ENCODE assay signal across 8 mouse cellular contexts in genomic region chr6:99692916-99693841, GRCm38 (mm10). TPM values are rescaled to one million over a fixed set of nuclear protein-coding genes. Genes with fewer than 3 reads are reported as not detected.
A peak's percentile ranks its signal among the peaks of the same experiment; 100 is the strongest.
DNase-seq lines count a peak whose midpoint lies in the region; ATAC-seq and TF ChIP-seq lines count a peak whose summit lies in the region.

No protein-coding gene starts in this region.

- peaks cover 99% of the 10 kb centered on the region for H3K27me3 ChIP-seq in embryonic facial prominence, embryonic 10.5 days (replicated peaks; ENCODE audit: low read depth, poor library complexity, severe bottlenecking)
- H3K27me3 ChIP-seq in hindbrain, embryonic 13.5 days, result peaks cover 72% of the 10 kb centered on the region
- H3K27me3 ChIP-seq in liver, postnatal 0 days (ENCODE audit: insufficient read depth, low read length), result peaks cover 68% of the 10 kb centered on the region
- H3K27me3 ChIP-seq in stomach, embryonic 14.5 days (ENCODE audit: control insufficient read depth, insufficient read depth, low read length), result peaks cover 14% of the 10 kb centered on the region; the same call in 1 of the 2 replicates

- H3K9me3 ChIP-seq in embryonic facial prominence, embryonic 10.5 days, result no peaks in the 10 kb centered on the region
- H3K9me3 ChIP-seq in hindbrain, embryonic 13.5 days, result no peaks in the 10 kb centered on the region
- H3K9me3 ChIP-seq in liver, postnatal 0 days (ENCODE audit: low read length), result no peaks in the 10 kb centered on the region
- no peaks in the 10 kb centered on the region for H3K9me3 ChIP-seq in stomach, embryonic 14.5 days (ENCODE audit: control insufficient read depth, low read depth, low read length)

- no peak for TF ChIP-seq CTCF in layer of hippocampus, adult 2 months (conservative IDR thresholded peaks at IDR 0.05)
- no peak for TF ChIP-seq CTCF in liver, postnatal 0 days (IDR thresholded peaks at IDR 0.05; ENCODE audit: low read depth)

- peak overlapping the region; percentile 93 for H3K27ac ChIP-seq in layer of hippocampus, adult 2 months
- peak overlapping the region; percentile 85 for H3K27ac ChIP-seq in embryonic facial prominence, embryonic 10.5 days (replicated peaks)
- peak overlapping the region; percentile 94 for H3K27ac ChIP-seq in hindbrain, embryonic 13.5 days
- no peak overlapping the region for H3K27ac ChIP-seq in liver, postnatal 0 days (ENCODE audit: low read depth)
- no peak overlapping the region for H3K27ac ChIP-seq in stomach, embryonic 14.5 days (ENCODE audit: low read length)

- DNase-seq in layer of hippocampus, adult 2 months (ENCODE audit: low spot score in 2 of 2), result no peak
- no peak for DNase-seq in layer of hippocampus, adult 8-10 months (ENCODE audit: low spot score in 2 of 2)
- peak; percentile 17 to 26 for DNase-seq in adrenal gland, postnatal 36 days
- DNase-seq in embryonic facial prominence, embryonic 10.5 days (ENCODE audit: low spot score), result peak; percentile 53
- DNase-seq in liver, postnatal 0 days, result no peak
- no peak for DNase-seq in thymus, postnatal 14 days

- under 1% methylated on average over 110 of the region's 110 CpGs for WGBS in embryonic facial prominence, embryonic 10.5 days
- under 1% methylated on average over 96 of the region's 110 CpGs for WGBS in hindbrain, embryonic 13.5 days
- 2% methylated on average over 87 of the region's 110 CpGs for WGBS in liver, postnatal 0 days (ENCODE audit: insufficient replicate concordance)
- WGBS in stomach, embryonic 14.5 days, result 2% methylated on average over 97 of the region's 110 CpGs

- peak overlapping the region; percentile 89 for H3K4me2 ChIP-seq in hindbrain, embryonic 13.5 days
- H3K4me2 ChIP-seq in liver, postnatal 0 days (ENCODE audit: low read depth, low read length), result peak overlapping the region; percentile 75
- peak overlapping the region; percentile 92 for H3K4me2 ChIP-seq in stomach, embryonic 14.5 days (replicated peaks; ENCODE audit: low read depth, low read length)

- H3K36me3 ChIP-seq in embryonic facial prominence, embryonic 10.5 days (replicated peaks), result no peaks in the 10 kb centered on the region
- H3K36me3 ChIP-seq in hindbrain, embryonic 13.5 days, result no peaks in the 10 kb centered on the region
- H3K36me3 ChIP-seq in liver, postnatal 0 days (replicated peaks; ENCODE audit: insufficient read depth, low read length), result no peaks in the 10 kb centered on the region
- no peaks in the 10 kb centered on the region for H3K36me3 ChIP-seq in stomach, embryonic 14.5 days (ENCODE audit: control insufficient read depth, insufficient read depth, low read length)

- H3K4me1 ChIP-seq in embryonic facial prominence, embryonic 10.5 days, result peaks cover 24% of the 10 kb centered on the region
- H3K4me1 ChIP-seq in hindbrain, embryonic 13.5 days (replicated peaks), result peaks cover 41% of the 10 kb centered on the region
- peaks cover 5% of the 10 kb centered on the region; the same call in 1 of the 2 replicates for H3K4me1 ChIP-seq in liver, postnatal 0 days (ENCODE audit: insufficient read depth)
- peaks cover 9% of the 10 kb centered on the region; the same call in 1 of the 2 replicates for H3K4me1 ChIP-seq in stomach, embryonic 14.5 days (ENCODE audit: control insufficient read depth, insufficient read depth, low read length)

- no peak for TF ChIP-seq EP300 in liver, postnatal 0 days (IDR thresholded peaks at IDR 0.05; ENCODE audit: low read depth)

- peak overlapping the region; percentile 66 for H3K4me3 ChIP-seq in layer of hippocampus, adult 2 months
- H3K4me3 ChIP-seq in embryonic facial prominence, embryonic 10.5 days, result peak overlapping the region; percentile 80
- peak overlapping the region; percentile 76 for H3K4me3 ChIP-seq in hindbrain, embryonic 13.5 days
- H3K4me3 ChIP-seq in liver, postnatal 0 days (ENCODE audit: low read depth, low read length), result peak overlapping the region; percentile 54
- peak overlapping the region; percentile 63 for H3K4me3 ChIP-seq in stomach, embryonic 14.5 days (ENCODE audit: low read depth, low read length)

- ATAC-seq in hindbrain, embryonic 13.5 days (ENCODE audit: low FRiP score), result peak; percentile 57
- ATAC-seq in liver, postnatal 0 days, result no peak
- no peak; the same call in 1 of the 2 replicates for ATAC-seq in stomach, embryonic 14.5 days (ENCODE audit: insufficient number of reproducible peaks, insufficient read depth, low FRiP score, low read depth)

- peak overlapping the region; percentile 92 for H3K9ac ChIP-seq in hindbrain, embryonic 13.5 days
- no peak overlapping the region for H3K9ac ChIP-seq in liver, postnatal 0 days (replicated peaks)
- H3K9ac ChIP-seq in stomach, embryonic 14.5 days (replicated peaks; ENCODE audit: low read depth, low read length), result peak overlapping the region; percentile 68

RNA-seq across cellular contexts. Expression of gene Gpr27, which starts 0.7 kb away (rescaled TPM):
- 10 to 100 TPM; 54.8 to 58.1 TPM for total RNA-seq in layer of hippocampus, adult 2 months (2021)
- total RNA-seq in layer of hippocampus, adult 8-10 months (2022), result 10 to 100 TPM; 39.7 to 52.1 (median 46.9) TPM
- 1 to 10 TPM; 2.3 to 3.6 TPM for total RNA-seq in adrenal gland, postnatal 36 days (2021)
- polyA plus RNA-seq in embryonic facial prominence, embryonic 10.5 days (2016; fragmentation: Nextera tagmentation; extraction: Ambion mirVana), result 1.5 and 2.1 TPM in 2 replicates
- polyA plus RNA-seq in hindbrain, embryonic 13.5 days (2015; fragmentation: Nextera tagmentation; extraction: Ambion mirVana), result 9.8 and 10.2 TPM in 2 replicates
- 0.17 and 0.18 TPM in 2 replicates for polyA plus RNA-seq in liver, postnatal 0 days (2015; fragmentation: Nextera tagmentation; extraction: Ambion mirVana)
- 3.6 and 4.1 TPM in 2 replicates for polyA plus RNA-seq in stomach, embryonic 14.5 days (2014; fragmentation: Nextera tagmentation; extraction: Ambion mirVana)

RNA-seq across cellular contexts. Expression of gene Gm20696, which starts 26.6 kb away (rescaled TPM):
- total RNA-seq in layer of hippocampus, adult 2 months (2021), result 1 to 10 TPM; 6.2 to 7.3 TPM
- total RNA-seq in layer of hippocampus, adult 8-10 months (2022), result 10 to 100 TPM in 1 of 4 experiments, 1 to 10 TPM in 3; 6.4 to 10.0 (median 7.2) TPM
- total RNA-seq in adrenal gland, postnatal 36 days (2021), result 1 to 10 TPM; 3.4 to 4.7 TPM
- polyA plus RNA-seq in embryonic facial prominence, embryonic 10.5 days (2016; fragmentation: Nextera tagmentation; extraction: Ambion mirVana), result 3.1 and 4.5 TPM in 2 replicates
- 2.7 and 3.2 TPM in 2 replicates for polyA plus RNA-seq in hindbrain, embryonic 13.5 days (2015; fragmentation: Nextera tagmentation; extraction: Ambion mirVana)
- polyA plus RNA-seq in liver, postnatal 0 days (2015; fragmentation: Nextera tagmentation; extraction: Ambion mirVana), result 0.86 and 1.2 TPM in 2 replicates
- polyA plus RNA-seq in stomach, embryonic 14.5 days (2014; fragmentation: Nextera tagmentation; extraction: Ambion mirVana), result 5.6 and 7.0 TPM in 2 replicates

RNA-seq across cellular contexts. Expression of gene Eif4e3, which starts 26.6 kb away (rescaled TPM):
- 10 to 100 TPM; 19.9 to 24.5 TPM for total RNA-seq in layer of hippocampus, adult 2 months (2021)
- total RNA-seq in layer of hippocampus, adult 8-10 months (2022), result 10 to 100 TPM; 20.1 to 27.8 (median 25.3) TPM
- total RNA-seq in adrenal gland, postnatal 36 days (2021), result 10 to 100 TPM; 28.1 to 30.6 TPM
- 14.2 and 16.5 TPM in 2 replicates for polyA plus RNA-seq in embryonic facial prominence, embryonic 10.5 days (2016; fragmentation: Nextera tagmentation; extraction: Ambion mirVana)
- polyA plus RNA-seq in hindbrain, embryonic 13.5 days (2015; fragmentation: Nextera tagmentation; extraction: Ambion mirVana), result 7.5 and 7.8 TPM in 2 replicates
- 3.8 and 4.3 TPM in 2 replicates for polyA plus RNA-seq in liver, postnatal 0 days (2015; fragmentation: Nextera tagmentation; extraction: Ambion mirVana)
- polyA plus RNA-seq in stomach, embryonic 14.5 days (2014; fragmentation: Nextera tagmentation; extraction: Ambion mirVana), result 13.5 and 15.1 TPM in 2 replicates

RNA-seq across cellular contexts. Expression of gene Prok2, which starts 33.0 kb away (rescaled TPM):
- total RNA-seq in layer of hippocampus, adult 2 months (2021), result under 1 TPM; 0.49 to 0.69 TPM
- total RNA-seq in layer of hippocampus, adult 8-10 months (2022), result under 1 TPM in 3 of 4 experiments, not detected in 1; 0.45 to 0.60 (median 0.59) TPM
- not detected for total RNA-seq in adrenal gland, postnatal 36 days (2021)
- 0.14 and 0.34 TPM in 2 replicates for polyA plus RNA-seq in embryonic facial prominence, embryonic 10.5 days (2016; fragmentation: Nextera tagmentation; extraction: Ambion mirVana)
- 0.12 and 0.26 TPM in 2 replicates for polyA plus RNA-seq in hindbrain, embryonic 13.5 days (2015; fragmentation: Nextera tagmentation; extraction: Ambion mirVana)
- polyA plus RNA-seq in liver, postnatal 0 days (2015; fragmentation: Nextera tagmentation; extraction: Ambion mirVana), result 0.40 and 0.52 TPM in 2 replicates
- not detected in 2 replicates for polyA plus RNA-seq in stomach, embryonic 14.5 days (2014; fragmentation: Nextera tagmentation; extraction: Ambion mirVana)

Comparison
In these comparisons a context has a peak if more than half of its experiments do, and no peak if none do; other contexts are left out.
1. DNase-seq: peak in adrenal gland, postnatal 36 days (2 of 2) and embryonic facial prominence, embryonic 10.5 days (single experiment); none in layer of hippocampus, adult 2 months (0 of 2), layer of hippocampus, adult 8-10 months (0 of 2), liver, postnatal 0 days (single experiment) and thymus, postnatal 14 days (single experiment).
2. H3K27ac ChIP-seq: peak in layer of hippocampus, adult 2 months (single experiment), embryonic facial prominence, embryonic 10.5 days (single experiment) and hindbrain, embryonic 13.5 days (single experiment); none in liver, postnatal 0 days (single experiment) and stomach, embryonic 14.5 days (single experiment).
3. Peak in every context shown above with its lines, with median percentiles within 50 percentile points of each other: H3K4me3 ChIP-seq and H3K4me2 ChIP-seq.